Mouse (Mus musculus): ENCODE results near the gene Pglyrp2. TPM values are rescaled to one million over a fixed set of nuclear protein-coding genes. Genes with fewer than 3 reads are reported as not detected.
A peak's percentile ranks its signal among the peaks of the same experiment; 100 is the strongest.

Pglyrp2 gene
- polyA plus RNA-seq, 1 experiment from 2014 or later = 12.9 TPM

- H3K4me1 ChIP-seq (ENCODE audit: control insufficient read depth, low read depth, low read length) = peaks cover 26% of the 10 kb centered on the region
- peak within 1 kb of the TSS; percentile 79 for H3K4me3 ChIP-seq (ENCODE audit: low read depth, low read length)
- H3K27ac ChIP-seq (ENCODE audit: low read length) = peak within 1 kb of the TSS; percentile 73
- peak within 1 kb of the TSS; percentile 78 for H3K9ac ChIP-seq (ENCODE audit: low read depth, low read length)
- H3K4me2 ChIP-seq (ENCODE audit: low read depth, low read length) = peak within 1 kb of the TSS; percentile 99
- ATAC-seq (ENCODE audit: low read depth) = peak; percentile 85
- H3K36me3 ChIP-seq (ENCODE audit: control insufficient read depth, insufficient read depth) = no peaks in the 10 kb centered on the region
- H3K27me3 ChIP-seq (ENCODE audit: control insufficient read depth, insufficient read depth, low read depth, low read length) = no peaks in the 10 kb centered on the region
- H3K9me3 ChIP-seq (replicated peaks; ENCODE audit: control insufficient read depth, low read length) = no peaks in the 10 kb centered on the region
- WGBS (ENCODE audit: insufficient replicate concordance) = 0% methylated on average over 23 of the region's 44 CpGs
These were observed 34.8 kb downstream of the Pglyrp2 start, which contains the start of gene Wiz for GRCm38 (mm10) chr17:32389101-32389659. Gene Wiz (minus strand): TSS chr17:32389439.

- 2% methylated on average over 33 of the region's 39 CpGs for WGBS (ENCODE audit: insufficient replicate concordance)
- H3K27me3 ChIP-seq (ENCODE audit: control insufficient read depth, insufficient read depth, low read depth, low read length) = no peaks in the 10 kb centered on the region
- no peaks in the 10 kb centered on the region for H3K36me3 ChIP-seq (ENCODE audit: control insufficient read depth, insufficient read depth)
- peak overlapping the region; percentile 78 for H3K9ac ChIP-seq (ENCODE audit: low read depth, low read length)
- no peaks in the 10 kb centered on the region for H3K9me3 ChIP-seq (replicated peaks; ENCODE audit: control insufficient read depth, low read length)
- peak overlapping the region; percentile 99 for H3K4me2 ChIP-seq (ENCODE audit: low read depth, low read length)
- H3K4me1 ChIP-seq (ENCODE audit: control insufficient read depth, low read depth, low read length) = peaks cover 26% of the 10 kb centered on the region
- peak overlapping the region; percentile 73 for H3K27ac ChIP-seq (ENCODE audit: low read length)
- H3K4me3 ChIP-seq (ENCODE audit: low read depth, low read length) = peak overlapping the region; percentile 79
- ATAC-seq (ENCODE audit: low read depth) = peak; percentile 65
These were observed 35.4 kb downstream of the Pglyrp2 start for GRCm38 (mm10) chr17:32388370-32389100.

- Histone ChIP-seq H3K4me2 (ENCODE audit: low read depth, low read length) (peak overlapping the region; percentile 99), H3K9me3 (replicated peaks; ENCODE audit: control insufficient read depth, low read length) (no peaks in the 10 kb centered on the region), H3K27ac (ENCODE audit: low read length) (peak overlapping the region; percentile 30), H3K9ac (ENCODE audit: low read depth, low read length) (peak overlapping the region; percentile 78), H3K27me3 (ENCODE audit: control insufficient read depth, insufficient read depth, low read depth, low read length) (no peaks in the 10 kb centered on the region), H3K4me3 (ENCODE audit: low read depth, low read length) (peak overlapping the region; percentile 79; the same call in 1 of the 2 replicates), H3K4me1 (ENCODE audit: control insufficient read depth, low read depth, low read length) (peaks cover 24% of the 10 kb centered on the region), H3K36me3 (ENCODE audit: control insufficient read depth, insufficient read depth) (no peaks in the 10 kb centered on the region)
- no peak for ATAC-seq (ENCODE audit: low read depth)
- WGBS (ENCODE audit: insufficient replicate concordance) = 65% methylated on average over 7 of the region's 7 CpGs
These were observed 36.0 kb downstream of the Pglyrp2 start for GRCm38 (mm10) chr17:32387986-32388369.

- Histone ChIP-seq H3K9me3 (replicated peaks; ENCODE audit: control insufficient read depth, low read length) (no peaks in the 10 kb centered on the region), H3K4me3 (ENCODE audit: low read depth, low read length) (no peak overlapping the region), H3K9ac (ENCODE audit: low read depth, low read length) (no peak overlapping the region), H3K27ac (ENCODE audit: low read length) (no peak overlapping the region), H3K4me2 (ENCODE audit: low read depth, low read length) (no peak overlapping the region), H3K27me3 (ENCODE audit: control insufficient read depth, insufficient read depth, low read depth, low read length) (no peaks in the 10 kb centered on the region), H3K36me3 (ENCODE audit: control insufficient read depth, insufficient read depth) (no peaks in the 10 kb centered on the region), H3K4me1 (ENCODE audit: control insufficient read depth, low read depth, low read length) (peaks cover 20% of the 10 kb centered on the region)
- ATAC-seq (ENCODE audit: low read depth) = no peak
- WGBS (ENCODE audit: insufficient replicate concordance) = 47% methylated on average over 9 of the region's 9 CpGs
These were observed 37.1 kb downstream of the Pglyrp2 start for GRCm38 (mm10) chr17:32386659-32387432.

GRCm38 (mm10) chr17:32383661-32384060 is 40.3 kb downstream of the Pglyrp2 start:
- Histone ChIP-seq H3K4me1 (ENCODE audit: control insufficient read depth, low read depth, low read length) (peaks cover 13% of the 10 kb centered on the region), H3K36me3 (ENCODE audit: control insufficient read depth, insufficient read depth) (no peaks in the 10 kb centered on the region), H3K9me3 (replicated peaks; ENCODE audit: control insufficient read depth, low read length) (no peaks in the 10 kb centered on the region), H3K4me2 (ENCODE audit: low read depth, low read length) (no peak overlapping the region), H3K27ac (ENCODE audit: low read length) (no peak overlapping the region), H3K27me3 (ENCODE audit: control insufficient read depth, insufficient read depth, low read depth, low read length) (no peaks in the 10 kb centered on the region), H3K9ac (ENCODE audit: low read depth, low read length) (no peak overlapping the region), H3K4me3 (ENCODE audit: low read depth, low read length) (no peak overlapping the region)
- WGBS (ENCODE audit: insufficient replicate concordance) = 74% methylated on average over 5 of the region's 5 CpGs
- ATAC-seq (ENCODE audit: low read depth) = no peak

GRCm38 (mm10) chr17:32382576-32382975 is 41.4 kb downstream of the Pglyrp2 start:
- no peaks in the 10 kb centered on the region for H3K27me3 ChIP-seq (ENCODE audit: control insufficient read depth, insufficient read depth, low read depth, low read length)
- peaks cover 4% of the 10 kb centered on the region for H3K4me1 ChIP-seq (ENCODE audit: control insufficient read depth, low read depth, low read length)
- no peak overlapping the region for H3K9ac ChIP-seq (ENCODE audit: low read depth, low read length)
- H3K4me2 ChIP-seq (ENCODE audit: low read depth, low read length) = no peak overlapping the region
- no peak overlapping the region for H3K27ac ChIP-seq (ENCODE audit: low read length)
- WGBS (ENCODE audit: insufficient replicate concordance) = 74% methylated on average over 7 of the region's 7 CpGs
- no peak for ATAC-seq (ENCODE audit: low read depth)
- no peaks in the 10 kb centered on the region for H3K36me3 ChIP-seq (ENCODE audit: control insufficient read depth, insufficient read depth)
- no peaks in the 10 kb centered on the region for H3K9me3 ChIP-seq (replicated peaks; ENCODE audit: control insufficient read depth, low read length)
- H3K4me3 ChIP-seq (ENCODE audit: low read depth, low read length) = no peak overlapping the region

GRCm38 (mm10) chr17:32378786-32379185 is 45.2 kb downstream of the Pglyrp2 start:
- Histone ChIP-seq H3K9me3 (replicated peaks; ENCODE audit: control insufficient read depth, low read length) (no peaks in the 10 kb centered on the region), H3K27ac (ENCODE audit: low read length) (no peak overlapping the region), H3K4me1 (ENCODE audit: control insufficient read depth, low read depth, low read length) (peaks cover 14% of the 10 kb centered on the region), H3K4me2 (ENCODE audit: low read depth, low read length) (no peak overlapping the region), H3K9ac (ENCODE audit: low read depth, low read length) (no peak overlapping the region), H3K36me3 (ENCODE audit: control insufficient read depth, insufficient read depth) (peaks cover 5% of the 10 kb centered on the region), H3K27me3 (ENCODE audit: control insufficient read depth, insufficient read depth, low read depth, low read length) (no peaks in the 10 kb centered on the region), H3K4me3 (ENCODE audit: low read depth, low read length) (no peak overlapping the region)
- WGBS (ENCODE audit: insufficient replicate concordance) = 62% methylated on average over 2 of the region's 2 CpGs
- ATAC-seq (ENCODE audit: low read depth) = no peak

- Histone ChIP-seq H3K36me3 (ENCODE audit: control insufficient read depth, insufficient read depth) (peaks cover 5% of the 10 kb centered on the region), H3K4me2 (ENCODE audit: low read depth, low read length) (no peak overlapping the region; the same call in 1 of the 2 replicates), H3K27ac (ENCODE audit: low read length) (no peak overlapping the region), H3K4me3 (ENCODE audit: low read depth, low read length) (no peak overlapping the region), H3K9me3 (replicated peaks; ENCODE audit: control insufficient read depth, low read length) (no peaks in the 10 kb centered on the region), H3K27me3 (ENCODE audit: control insufficient read depth, insufficient read depth, low read depth, low read length) (no peaks in the 10 kb centered on the region), H3K4me1 (ENCODE audit: control insufficient read depth, low read depth, low read length) (peaks cover 14% of the 10 kb centered on the region), H3K9ac (ENCODE audit: low read depth, low read length) (no peak overlapping the region)
- WGBS (ENCODE audit: insufficient replicate concordance) = 61% methylated on average over 9 of the region's 9 CpGs
- peak; percentile 74 for ATAC-seq (ENCODE audit: low read depth)
These were observed 46.8 kb downstream of the Pglyrp2 start for GRCm38 (mm10) chr17:32377137-32377536.

All from liver, embryonic 16.5 days (tissue).